Mouse (Mus musculus) midbrain, embryonic 16.5 days (tissue): ENCODE results near the gene Rpl12. TPM values are rescaled to one million over a fixed set of nuclear protein-coding genes. Genes with fewer than 3 reads are reported as not detected.
A peak's percentile ranks its signal among the peaks of the same experiment; 100 is the strongest.

ENCODE experiments used
- ATAC-seq: fragments of 200-750 bp; cut with Nextera tagmentation; 2 replicates; pipeline ENCODE4 v1.8.0; 2017; ENCODE audit warnings: moderate TSS enrichment
- H3K27ac ChIP-seq: fragments of 300-500 bp; sonication (generic); 2 replicates; pipeline ENCODE4 v1.5.1; 2014; ENCODE audit warnings: mild to moderate bottlenecking, low read length, mixed read lengths
- H3K27me3 ChIP-seq: fragments of 300-500 bp; sonication (generic); 2 replicates; pipeline ENCODE4 v1.6.1; 2014; ENCODE audit warnings: low read depth, low read length, mixed read lengths; ENCODE audit not compliant: control insufficient read depth, insufficient read depth
- H3K36me3 ChIP-seq: fragments of 300-500 bp; sonication (generic); 2 replicates; pipeline ENCODE4 v1.6.1; 2014; ENCODE audit warnings: mild to moderate bottlenecking, low read length, moderate library complexity, mixed read lengths; ENCODE audit not compliant: control insufficient read depth, insufficient read depth
- H3K4me1 ChIP-seq: fragments of 300-500 bp; sonication (generic); 2 replicates; pipeline ENCODE4 v1.6.1; 2014; ENCODE audit warnings: mild to moderate bottlenecking, low read length, mixed read lengths; ENCODE audit not compliant: control insufficient read depth, insufficient read depth
- H3K4me2 ChIP-seq: fragments of 300-500 bp; sonication (generic); 2 replicates; pipeline ENCODE4 v1.6.1; 2014; ENCODE audit warnings: mild to moderate bottlenecking, low read length, mixed read lengths
- H3K4me3 ChIP-seq: fragments of 300-500 bp; sonication (generic); 2 replicates; pipeline ENCODE4 v1.5.1; 2014; ENCODE audit warnings: low read depth, mild to moderate bottlenecking, low read length, moderate library complexity, mixed read lengths
- H3K9ac ChIP-seq: fragments of 300-500 bp; sonication (generic); 2 replicates; pipeline ENCODE4 v1.6.1; 2014; ENCODE audit warnings: low read depth, low read length, mixed read lengths
- H3K9me3 ChIP-seq: fragments of 300-500 bp; sonication (generic); replicated peaks from 2 replicates; pipeline ENCODE4 v1.6.1; 2014; ENCODE audit warnings: mild to moderate bottlenecking, low read length, mixed read lengths; ENCODE audit not compliant: control insufficient read depth, poor library complexity, severe bottlenecking
- WGBS: fragments of 180-500 bp; shearing (Covaris S2); extraction: QIAGEN DNeasy Blood & Tissue Kit; methylation state at CpG from one replicate; pipeline ENCODE4 v1.1.7; 2014; 5-methylcytosine and 5-hydroxymethylcytosine counted together
- polyA plus RNA-seq: library from polyadenylated mRNA; unstranded; fragments of >200 nt; fragmentation: Nextera tagmentation; extraction: Ambion mirVana; gene quantifications from 2 replicates; pipeline ENCODE4 v1.2.1, GENCODE M21; 2015

The Rpl12 gene
- polyA plus RNA-seq, 1 experiment from 2014 or later: 81.9 TPM

DNA sequence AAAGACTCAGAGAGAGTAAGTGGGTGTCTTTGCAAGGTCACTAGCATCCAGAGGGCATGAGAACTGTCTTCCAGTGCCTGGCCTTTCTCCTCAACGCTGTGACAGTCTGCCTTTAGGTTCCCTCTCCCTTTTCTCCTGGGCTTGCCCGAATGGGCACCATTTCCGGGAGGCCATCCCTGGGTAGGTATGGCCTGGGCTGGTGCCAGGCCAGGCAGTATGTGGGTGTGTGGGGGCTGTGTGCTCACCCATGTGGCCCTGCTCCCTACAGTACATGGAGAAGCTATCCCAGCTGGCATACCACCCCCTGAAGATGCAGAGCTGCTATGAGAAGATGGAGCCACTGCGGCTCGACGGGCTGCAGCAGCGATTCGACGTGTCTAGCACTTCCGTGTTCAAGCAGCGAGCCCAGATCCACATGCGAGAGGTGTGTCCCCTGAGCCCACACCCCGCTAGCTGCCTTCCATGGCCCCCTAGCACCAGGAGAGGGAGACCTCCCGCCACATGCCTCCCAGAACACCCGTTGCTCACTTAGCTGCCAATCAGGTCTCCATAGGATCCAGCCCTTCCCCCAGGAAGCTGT, 39.5 kb upstream of the Rpl12 start:
- no peak for ATAC-seq
- Histone ChIP-seq H3K36me3 (peaks cover 43% of the 10 kb centered on the region), H3K4me2 (no peak overlapping the region), H3K9me3 (no peaks in the 10 kb centered on the region), H3K4me3 (no peak overlapping the region), H3K27me3 (no peaks in the 10 kb centered on the region), H3K4me1 (no peaks in the 10 kb centered on the region), H3K27ac (no peak overlapping the region), H3K9ac (no peak overlapping the region)
- 90% methylated on average over 15 of the region's 15 CpGs for WGBS

DNA sequence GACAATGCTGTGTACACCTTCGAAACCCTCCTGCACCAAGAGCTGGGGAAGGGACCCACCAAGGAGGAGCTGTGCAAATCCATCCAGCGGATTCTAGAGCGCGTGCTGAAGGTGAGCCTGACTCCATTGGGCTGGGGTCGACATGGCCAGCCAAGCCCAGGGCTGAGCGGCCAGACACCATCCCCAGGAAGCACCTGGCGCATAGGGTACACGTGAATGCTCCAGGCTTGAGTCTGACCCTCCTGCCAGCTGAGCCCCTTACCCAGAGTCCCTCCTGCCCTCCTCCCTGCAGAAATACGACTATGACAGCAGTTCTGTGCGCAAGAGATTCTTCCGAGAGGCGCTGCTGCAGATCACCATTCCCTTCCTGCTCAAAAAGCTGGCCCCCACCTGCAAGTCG, 38.8 kb upstream of the Rpl12 start:
- Histone ChIP-seq H3K27me3 (no peaks in the 10 kb centered on the region), H3K4me3 (no peak overlapping the region), H3K9ac (no peak overlapping the region), H3K27ac (no peak overlapping the region), H3K9me3 (no peaks in the 10 kb centered on the region), H3K4me2 (no peak overlapping the region), H3K36me3 (peaks cover 41% of the 10 kb centered on the region), H3K4me1 (no peaks in the 10 kb centered on the region)
- ATAC-seq: no peak
- WGBS: 90% methylated on average over 13 of the region's 13 CpGs

DNA sequence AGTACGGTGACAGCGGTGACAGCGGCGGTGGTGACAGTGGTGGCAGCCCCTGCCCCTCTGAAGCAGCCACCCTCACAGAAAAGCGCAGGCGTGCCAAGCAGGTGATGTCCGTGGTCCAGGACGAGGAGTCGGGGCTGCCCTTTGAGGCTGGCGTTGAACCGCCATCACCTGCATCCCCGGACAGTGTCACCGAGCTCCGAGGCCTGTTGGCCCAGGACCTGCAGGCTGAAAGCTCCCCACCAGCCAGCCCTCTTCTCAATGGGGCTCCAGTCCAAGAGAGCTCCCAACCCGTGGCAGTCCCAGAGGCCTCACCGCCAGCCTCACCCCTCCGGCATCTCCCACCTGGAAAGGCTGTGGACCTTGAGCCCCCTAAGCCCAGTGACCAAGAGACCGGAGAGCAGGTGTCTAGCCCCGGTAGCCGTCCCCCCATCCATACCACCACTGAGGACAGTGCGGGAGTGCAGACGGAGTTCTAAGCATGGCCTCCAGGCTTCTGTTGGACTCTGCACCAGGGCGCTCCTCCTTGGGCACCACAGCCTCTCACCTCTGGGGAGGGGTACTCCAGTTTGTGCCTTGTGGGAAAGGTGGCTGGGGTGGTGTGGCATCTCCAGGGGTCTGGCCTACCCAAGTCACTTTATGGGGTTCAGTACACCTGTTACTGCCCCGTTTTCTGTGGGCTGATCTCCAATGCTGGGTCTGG, 37.7 kb upstream of the Rpl12 start:
- no peak for ATAC-seq
- no peak overlapping the region for H3K27ac ChIP-seq
- H3K9me3 ChIP-seq: no peaks in the 10 kb centered on the region
- H3K4me3 ChIP-seq: no peak overlapping the region
- H3K9ac ChIP-seq: no peak overlapping the region
- WGBS: 93% methylated on average over 23 of the region's 24 CpGs
- peaks cover 37% of the 10 kb centered on the region for H3K36me3 ChIP-seq
- H3K4me1 ChIP-seq: no peaks in the 10 kb centered on the region
- no peaks in the 10 kb centered on the region for H3K27me3 ChIP-seq
- no peak overlapping the region for H3K4me2 ChIP-seq

DNA sequence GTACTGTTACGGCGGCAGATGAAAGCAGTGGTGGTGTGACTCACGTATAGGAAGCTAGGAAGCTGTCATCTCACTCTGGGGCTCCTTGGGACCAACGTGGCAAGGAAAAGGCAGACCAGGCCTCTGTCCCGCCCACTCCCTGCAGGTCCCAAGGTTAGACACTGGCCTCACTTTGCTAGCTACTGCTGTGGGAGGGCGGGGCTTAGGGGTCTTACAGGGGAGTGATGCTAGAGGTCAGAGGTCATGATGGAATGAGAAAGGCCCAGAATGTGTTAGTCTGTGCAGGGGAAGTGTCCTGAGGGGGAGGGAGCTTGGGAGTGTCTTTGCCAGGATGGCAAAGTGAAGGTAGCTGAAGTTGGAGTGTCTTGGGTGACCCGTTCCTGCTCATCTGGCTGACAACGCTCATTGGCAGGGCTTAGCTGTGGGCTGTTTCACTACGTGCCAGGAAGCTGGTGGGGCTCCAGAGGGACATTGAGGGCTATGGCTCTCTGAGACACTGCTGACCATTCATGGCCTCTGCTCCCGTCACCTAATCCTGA, 37.0 kb upstream of the Rpl12 start:
- H3K27ac ChIP-seq: no peak overlapping the region
- 69% methylated on average over 10 of the region's 10 CpGs for WGBS
- no peak overlapping the region for H3K4me2 ChIP-seq
- no peak for ATAC-seq
- H3K27me3 ChIP-seq: no peaks in the 10 kb centered on the region
- no peak overlapping the region for H3K9ac ChIP-seq
- no peaks in the 10 kb centered on the region for H3K9me3 ChIP-seq
- no peaks in the 10 kb centered on the region for H3K4me1 ChIP-seq
- H3K36me3 ChIP-seq: peaks cover 31% of the 10 kb centered on the region
- H3K4me3 ChIP-seq: no peak overlapping the region

DNA sequence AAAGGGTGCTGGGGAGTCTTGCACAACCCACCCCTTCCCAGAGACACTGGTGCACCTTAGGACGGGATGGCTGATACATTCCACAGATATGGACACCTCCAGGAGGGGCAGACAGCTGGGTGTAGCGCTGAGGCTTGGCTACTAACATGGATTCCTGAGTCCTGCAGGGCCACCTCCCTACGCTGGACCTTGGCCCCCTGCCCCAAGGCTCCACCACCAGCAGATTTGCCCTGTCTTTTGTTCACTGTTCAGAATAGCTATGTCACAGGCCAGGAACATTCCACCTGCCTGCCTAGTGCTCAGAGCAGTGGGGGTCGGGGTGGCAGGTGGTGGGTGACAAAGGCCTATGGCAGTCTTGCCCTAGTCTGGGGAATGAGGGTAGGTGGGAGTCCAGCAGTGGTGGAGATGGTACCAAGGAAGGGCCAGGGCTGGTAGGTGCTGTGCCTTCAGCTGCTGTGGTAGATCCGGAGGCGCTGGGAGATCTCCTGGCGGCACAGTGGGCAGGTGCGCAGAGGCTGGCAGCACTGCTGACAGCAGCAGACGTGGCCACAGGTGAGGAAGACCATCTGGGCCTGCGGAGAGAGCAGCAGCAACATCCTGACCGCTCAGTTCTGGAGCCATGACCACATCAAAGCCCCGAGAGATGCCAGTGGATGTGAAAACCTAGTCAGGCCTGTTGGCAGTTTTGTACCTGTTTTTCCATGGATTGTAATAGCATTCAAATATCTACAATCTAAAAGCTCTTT, 34.9 kb upstream of the Rpl12 start:
- no peak overlapping the region for H3K4me3 ChIP-seq
- WGBS: 91% methylated on average over 12 of the region's 12 CpGs
- peaks cover 18% of the 10 kb centered on the region for H3K36me3 ChIP-seq
- H3K27me3 ChIP-seq: no peaks in the 10 kb centered on the region
- H3K9me3 ChIP-seq: no peaks in the 10 kb centered on the region
- no peaks in the 10 kb centered on the region for H3K4me1 ChIP-seq
- no peak overlapping the region for H3K4me2 ChIP-seq
- no peak for ATAC-seq
- H3K9ac ChIP-seq: no peak overlapping the region
- H3K27ac ChIP-seq: no peak overlapping the region

DNA sequence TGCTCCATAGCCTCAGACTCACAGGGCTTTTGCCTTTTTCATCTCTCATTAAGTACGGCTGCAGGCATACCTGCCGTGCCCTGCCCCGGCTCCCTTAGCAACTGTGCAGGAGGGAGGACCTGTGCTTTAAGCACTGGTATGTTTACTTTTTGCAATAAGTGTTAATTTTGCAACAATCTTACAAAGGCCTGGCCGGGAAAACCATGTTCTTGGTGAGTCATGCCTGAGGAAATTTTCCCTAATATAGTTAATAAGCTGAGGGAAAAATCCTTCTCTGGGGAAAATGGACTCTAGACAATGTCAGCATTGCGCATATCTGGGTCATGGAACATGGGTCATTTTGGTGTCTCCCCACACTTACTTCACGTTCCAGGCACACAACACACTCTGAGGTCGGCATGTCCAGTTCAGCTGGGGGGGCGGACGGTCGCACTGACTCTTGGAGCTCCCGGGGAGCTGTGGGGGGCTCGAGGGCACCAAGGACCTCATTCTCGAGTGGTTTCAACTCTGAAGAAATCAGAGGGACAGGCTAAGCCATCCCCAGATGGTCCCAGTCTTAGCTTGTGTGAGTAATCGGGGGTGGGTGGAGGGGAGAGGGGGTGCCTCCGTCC, 33.6 kb upstream of the Rpl12 start:
- no peak overlapping the region for H3K27ac ChIP-seq
- no peaks in the 10 kb centered on the region for H3K9me3 ChIP-seq
- peaks cover 10% of the 10 kb centered on the region for H3K36me3 ChIP-seq
- 72% methylated on average over 15 of the region's 15 CpGs for WGBS
- H3K4me2 ChIP-seq: no peak overlapping the region
- H3K4me3 ChIP-seq: no peak overlapping the region
- no peak overlapping the region for H3K9ac ChIP-seq
- H3K4me1 ChIP-seq: no peaks in the 10 kb centered on the region
- no peak for ATAC-seq
- H3K27me3 ChIP-seq: no peaks in the 10 kb centered on the region

DNA sequence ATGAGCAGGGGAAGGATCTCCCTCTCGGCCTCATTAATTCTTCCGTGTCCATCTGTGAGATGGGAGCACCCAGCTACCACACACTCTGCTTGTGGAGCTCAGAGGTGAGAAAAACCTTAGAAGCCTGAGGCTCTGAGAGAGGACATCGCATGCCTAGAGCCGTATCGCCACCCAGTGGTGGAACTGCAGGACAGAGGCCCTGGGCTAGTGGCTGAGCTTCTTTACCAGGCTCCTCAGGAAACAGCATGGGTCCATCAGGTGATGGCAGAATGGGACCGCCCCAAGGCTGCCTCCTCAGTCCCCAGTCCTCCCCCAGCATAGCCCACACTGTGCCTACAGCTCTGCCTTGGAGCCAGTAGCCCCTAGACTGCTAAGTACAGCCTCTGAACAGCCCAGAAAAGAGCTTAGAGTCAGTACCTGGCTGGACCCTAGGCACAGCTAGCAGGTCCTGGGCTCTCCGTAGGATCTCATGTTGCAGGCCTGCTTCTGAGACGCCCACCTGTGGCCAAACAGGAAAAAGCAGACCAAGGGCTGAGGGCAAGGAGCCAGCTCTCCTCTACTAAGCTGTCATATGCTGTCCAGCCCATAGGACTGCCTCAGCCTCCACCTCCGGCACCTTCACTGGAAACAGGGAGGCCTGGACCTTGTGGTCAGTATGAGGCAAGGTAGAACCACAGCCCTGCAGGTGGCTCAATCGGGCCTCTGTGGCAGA, 33.0 kb upstream of the Rpl12 start:
- Histone ChIP-seq H3K36me3 (peaks cover 5% of the 10 kb centered on the region), H3K27ac (no peak overlapping the region), H3K4me2 (no peak overlapping the region), H3K4me3 (no peak overlapping the region), H3K9ac (0 out of 2 replicates have a peak overlapping the region, but pooled peaks have one; percentile 1), H3K27me3 (no peaks in the 10 kb centered on the region), H3K9me3 (no peaks in the 10 kb centered on the region), H3K4me1 (no peaks in the 10 kb centered on the region)
- ATAC-seq: peak; percentile 49
- WGBS: 29% methylated on average over 10 of the region's 10 CpGs

DNA sequence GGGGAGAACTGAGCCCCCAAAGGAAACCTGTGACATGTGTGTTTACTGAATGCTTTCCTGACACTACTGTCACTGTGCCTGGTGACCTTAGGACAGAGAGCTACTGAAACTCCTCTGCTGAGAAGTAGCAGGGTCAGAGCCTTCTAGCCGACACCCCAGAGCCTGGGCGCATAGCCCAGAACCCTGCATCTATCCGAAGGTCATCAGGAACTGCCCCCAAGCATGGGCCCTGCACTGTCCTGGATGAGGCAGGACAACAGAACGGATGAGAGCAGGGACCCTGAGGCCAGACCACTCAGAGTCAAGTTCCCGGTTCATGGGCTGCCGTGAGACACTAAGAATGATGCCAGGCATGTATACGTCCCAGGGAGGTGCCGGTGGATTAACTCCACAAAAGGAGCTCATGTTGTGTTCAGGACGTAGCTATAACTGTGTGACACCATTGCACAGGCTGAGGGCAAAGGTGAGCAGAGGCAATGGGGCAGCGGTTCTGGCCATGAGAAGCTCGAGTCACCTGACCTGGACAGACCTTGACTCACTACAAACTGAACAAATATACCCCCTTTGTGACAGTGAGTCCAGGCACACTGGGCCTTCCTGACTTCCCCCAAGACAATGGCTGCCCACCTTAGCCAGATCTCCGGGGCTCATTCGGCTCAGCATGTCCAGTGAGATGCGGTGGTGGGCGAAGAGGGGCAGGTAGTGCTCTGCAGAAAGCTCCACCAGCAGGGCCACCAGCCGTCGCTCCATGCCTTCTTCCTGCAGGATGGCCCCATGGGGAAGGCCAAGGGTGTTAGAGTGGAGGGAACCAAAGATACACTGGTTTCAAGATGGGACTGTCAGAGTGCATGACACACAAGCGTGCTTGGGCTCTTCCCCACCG, 32.2 kb upstream of the Rpl12 start:
- Histone ChIP-seq H3K9ac (no peak overlapping the region; the same call in 1 of the 2 replicates), H3K9me3 (no peaks in the 10 kb centered on the region), H3K36me3 (no peaks in the 10 kb centered on the region; the same call in none of the 2 replicates), H3K27ac (no peak overlapping the region), H3K4me1 (no peaks in the 10 kb centered on the region), H3K27me3 (no peaks in the 10 kb centered on the region), H3K4me3 (no peak overlapping the region), H3K4me2 (no peak overlapping the region)
- 87% methylated on average over 19 of the region's 19 CpGs for WGBS
- ATAC-seq: peak; percentile 11; the same call in 1 of the 2 replicates
